18 mouse cellular contexts compared by ENCODE assay signal in genomic region chr12:79957211-79957610, GRCm38 (mm10).
DNase-seq lines count a peak whose midpoint lies in the region; ATAC-seq lines count a peak whose summit lies in the region.
"Had no signal": no experiment of that assay in that cellular context is flagged by ENCODE, and none has a peak within 500 bp of the region (broad histone marks: within the 10 kb centered on the region; RNA-seq: fewer than 3 reads in every experiment).

No protein-coding gene starts in this region.

- no peak overlapping the region for H3K4me3 ChIP-seq in forebrain, embryonic 11.5 days (ENCODE audit: low read depth, low read length)
- H3K4me3 ChIP-seq in forebrain, embryonic 13.5 days: no peak overlapping the region
- H3K4me3 ChIP-seq in limb, embryonic 12.5 days (replicated peaks): no peak overlapping the region
- H3K4me3 ChIP-seq in limb, embryonic 10.5 days: no peak overlapping the region
- no peak overlapping the region for H3K4me3 ChIP-seq in intestine, embryonic 15.5 days (replicated peaks)
- H3K4me3 ChIP-seq: heart, embryonic 12.5 days; hindbrain, embryonic 10.5 days had no signal

- H3K27me3 ChIP-seq in forebrain, embryonic 11.5 days (ENCODE audit: control insufficient read depth, insufficient read depth, low read length): no peaks in the 10 kb centered on the region
- H3K27me3 ChIP-seq in forebrain, embryonic 13.5 days: no peaks in the 10 kb centered on the region
- H3K27me3 ChIP-seq in limb, embryonic 12.5 days: no peaks in the 10 kb centered on the region
- H3K27me3 ChIP-seq in limb, embryonic 10.5 days (ENCODE audit: low read depth, poor library complexity, severe bottlenecking): no peaks in the 10 kb centered on the region
- H3K27me3 ChIP-seq in intestine, embryonic 15.5 days (replicated peaks): no peaks in the 10 kb centered on the region
- H3K27me3 ChIP-seq in splenic B cell, adult 2 months (ENCODE audit: control insufficient read depth, insufficient read depth, low read length, poor library complexity, severe bottlenecking): no peaks in the 10 kb centered on the region
- H3K27me3 ChIP-seq: CH12.LX; heart, embryonic 12.5 days; Patski had no signal

- no peak overlapping the region for H3K9ac ChIP-seq in forebrain, embryonic 11.5 days (ENCODE audit: low read length)
- no peak overlapping the region for H3K9ac ChIP-seq in forebrain, embryonic 13.5 days
- no peak overlapping the region for H3K9ac ChIP-seq in limb, embryonic 12.5 days (replicated peaks)
- no peak overlapping the region for H3K9ac ChIP-seq in intestine, embryonic 15.5 days
- H3K9ac ChIP-seq: forebrain, postnatal 0 days; heart, embryonic 12.5 days; hindbrain, embryonic 14.5 days had no signal

- peak; percentile 31 for DNase-seq in forebrain, embryonic 11.5 days (ENCODE audit: low spot score)
- DNase-seq in limb, embryonic 10.5 days (ENCODE audit: low spot score): no peak
- DNase-seq in splenic B cell, adult 2 months (ENCODE audit: low read depth, low spot score): peak; percentile 28
- DNase-seq: adrenal gland, postnatal 14 days; cerebellum, adult 11-12 months; cerebellum, adult 9-10 months; cerebellum, postnatal 25 days; forebrain, postnatal 0 days; gastrocnemius, postnatal 25 days had no signal

- 75% methylated on average over 4 of the region's 4 CpGs for WGBS in forebrain, embryonic 11.5 days
- WGBS in forebrain, embryonic 13.5 days: 80% methylated on average over 4 of the region's 4 CpGs
- WGBS in limb, embryonic 12.5 days: 78% methylated on average over 4 of the region's 4 CpGs
- WGBS in limb, embryonic 10.5 days: 85% methylated on average over 4 of the region's 4 CpGs
- 78% methylated on average over 4 of the region's 4 CpGs for WGBS in intestine, embryonic 15.5 days

- no peak overlapping the region for H3K27ac ChIP-seq in forebrain, embryonic 11.5 days (ENCODE audit: low read depth, low read length)
- no peak overlapping the region for H3K27ac ChIP-seq in forebrain, embryonic 13.5 days
- H3K27ac ChIP-seq in limb, embryonic 12.5 days: 0 out of 2 replicates have a peak overlapping the region, but pooled peaks have one; percentile 17
- H3K27ac ChIP-seq in limb, embryonic 10.5 days: no peak overlapping the region
- 0 out of 2 replicates have a peak overlapping the region, but pooled peaks have one; percentile 44 for H3K27ac ChIP-seq in intestine, embryonic 15.5 days
- H3K27ac ChIP-seq: hindbrain, embryonic 10.5 days; hindbrain, embryonic 14.5 days had no signal

- H3K4me1 ChIP-seq in forebrain, embryonic 11.5 days (replicated peaks; ENCODE audit: control insufficient read depth, insufficient read depth, low read length): no peaks in the 10 kb centered on the region
- H3K4me1 ChIP-seq in forebrain, embryonic 13.5 days: no peaks in the 10 kb centered on the region
- H3K4me1 ChIP-seq in limb, embryonic 12.5 days (replicated peaks): peaks cover 11% of the 10 kb centered on the region
- H3K4me1 ChIP-seq in limb, embryonic 10.5 days: peaks cover 17% of the 10 kb centered on the region
- H3K4me1 ChIP-seq in intestine, embryonic 15.5 days (replicated peaks): peaks cover 5% of the 10 kb centered on the region; the same call in 1 of the 2 replicates
- H3K4me1 ChIP-seq: heart, embryonic 12.5 days had no signal

- ATAC-seq in forebrain, embryonic 11.5 days (replicated peaks; ENCODE audit: low FRiP score): no peak
- no peak for ATAC-seq in forebrain, embryonic 13.5 days
- no peak for ATAC-seq in limb, embryonic 12.5 days (ENCODE audit: insufficient number of reproducible peaks, insufficient read depth, low FRiP score, low TSS enrichment, low read depth)
- ATAC-seq in intestine, embryonic 15.5 days: no peak
- ATAC-seq: activated CD4-positive, CD25-positive, alpha-beta regulatory T cell, adult 4 months; forebrain, postnatal 0 days; Patski had no signal

- no peaks in the 10 kb centered on the region for H3K9me3 ChIP-seq in forebrain, embryonic 11.5 days (ENCODE audit: control insufficient read depth, low read length)
- no peaks in the 10 kb centered on the region for H3K9me3 ChIP-seq in forebrain, embryonic 13.5 days (replicated peaks)
- no peaks in the 10 kb centered on the region for H3K9me3 ChIP-seq in limb, embryonic 12.5 days
- H3K9me3 ChIP-seq in limb, embryonic 10.5 days (replicated peaks): no peaks in the 10 kb centered on the region
- H3K9me3 ChIP-seq in intestine, embryonic 15.5 days: no peaks in the 10 kb centered on the region
- H3K9me3 ChIP-seq: heart, embryonic 12.5 days; hindbrain, embryonic 10.5 days had no signal

- no peaks in the 10 kb centered on the region for H3K36me3 ChIP-seq in forebrain, embryonic 11.5 days (ENCODE audit: control insufficient read depth, insufficient read depth, low read length)
- no peaks in the 10 kb centered on the region for H3K36me3 ChIP-seq in forebrain, embryonic 13.5 days (ENCODE audit: poor library complexity, severe bottlenecking)
- H3K36me3 ChIP-seq in limb, embryonic 12.5 days: no peaks in the 10 kb centered on the region
- no peaks in the 10 kb centered on the region for H3K36me3 ChIP-seq in limb, embryonic 10.5 days
- H3K36me3 ChIP-seq in intestine, embryonic 15.5 days: no peaks in the 10 kb centered on the region
- H3K36me3 ChIP-seq in splenic B cell, adult 2 months (ENCODE audit: control insufficient read depth, insufficient read depth, low read length, poor library complexity, severe bottlenecking): no peaks in the 10 kb centered on the region
- H3K36me3 ChIP-seq: heart, embryonic 12.5 days; hindbrain, embryonic 10.5 days had no signal

- no peak overlapping the region for H3K4me2 ChIP-seq in forebrain, embryonic 11.5 days (ENCODE audit: low read depth, low read length, severe bottlenecking)
- H3K4me2 ChIP-seq in forebrain, embryonic 13.5 days: no peak overlapping the region
- no peak overlapping the region for H3K4me2 ChIP-seq in limb, embryonic 12.5 days
- H3K4me2 ChIP-seq in intestine, embryonic 15.5 days (replicated peaks): no peak overlapping the region
- H3K4me2 ChIP-seq: heart, embryonic 12.5 days; hindbrain, embryonic 14.5 days had no signal

Comparison
In these comparisons a context has a peak if more than half of its experiments do, and no peak if none do; other contexts are left out.
1. H3K27ac ChIP-seq: peak in limb, embryonic 12.5 days (single experiment) and intestine, embryonic 15.5 days (single experiment); none in forebrain, embryonic 11.5 days (single experiment), forebrain, embryonic 13.5 days (single experiment) and limb, embryonic 10.5 days (single experiment).